Mouse (Mus musculus) adrenal gland, postnatal 4 days (tissue): ENCODE measurements around the gene Usb1. TPM values are rescaled to one million over a fixed set of nuclear protein-coding genes. Genes with fewer than 3 reads are reported as not detected.

Experiments
- total RNA-seq, 2 experiments: library from RNA; stranded (reverse); gene quantifications; 2 replicates each; pipeline ENCODE4 v1.2.3; 2021

Gene Usb1
- total RNA-seq, 2 experiments from 2014 or later: 25.2 to 28.5 TPM

Other genes with a start within 250 kb of the Usb1 start
- gene Kifc3, start 129.5 kb upstream of the Usb1 start, total RNA-seq: 100 to 1,000 TPM; 116 to 117 TPM
- gene Cngb1, start 25.7 kb upstream of the Usb1 start, total RNA-seq: 1 to 10 TPM; 2.1 to 2.3 TPM
- not detected for gene Tepp, start 21.7 kb upstream of the Usb1 start, total RNA-seq
- 10 to 100 TPM; 15.9 to 16.7 TPM for gene Zfp319, start 334 bp upstream of the Usb1 start, total RNA-seq
- 10 to 100 TPM; 25.3 to 30.8 TPM for gene Mmp15, start 20.0 kb downstream of the Usb1 start, total RNA-seq
- 10 to 100 TPM; 93.7 to 97.4 TPM for gene Cfap20, start 102.6 kb downstream of the Usb1 start, total RNA-seq
- gene Csnk2a2, start 157.8 kb downstream of the Usb1 start, total RNA-seq: 10 to 100 TPM; 84.9 to 89.1 TPM
- 1 to 10 TPM; 1.4 to 2.4 TPM for gene Ccdc113, start 201.8 kb downstream of the Usb1 start, total RNA-seq
- gene Prss54, start 244.1 kb downstream of the Usb1 start, total RNA-seq: not detected